Mouse (Mus musculus) CH12F3 (cell line): ENCODE results near the gene Ncoa4.
"Not testable (repeated sequence)": the region's sequence is repeated elsewhere in the genome, so short reads cannot be mapped to it uniquely, and the experiment has no call there.

ENCODE experiments used
- in situ Hi-C: fragments of 300-500 bp; cut with MboI; formaldehyde crosslinking; loops from 2 replicates; pipeline ENCODE4 v1.14.3; 2020; ENCODE audit warnings: low sequenced_read_pairs

The Ncoa4 gene

GRCm38 (mm10) chr14:32192437-32192836 lies 32.8 kb downstream of the Ncoa4 start:
- in situ Hi-C loops, result no loop called here

DNA sequence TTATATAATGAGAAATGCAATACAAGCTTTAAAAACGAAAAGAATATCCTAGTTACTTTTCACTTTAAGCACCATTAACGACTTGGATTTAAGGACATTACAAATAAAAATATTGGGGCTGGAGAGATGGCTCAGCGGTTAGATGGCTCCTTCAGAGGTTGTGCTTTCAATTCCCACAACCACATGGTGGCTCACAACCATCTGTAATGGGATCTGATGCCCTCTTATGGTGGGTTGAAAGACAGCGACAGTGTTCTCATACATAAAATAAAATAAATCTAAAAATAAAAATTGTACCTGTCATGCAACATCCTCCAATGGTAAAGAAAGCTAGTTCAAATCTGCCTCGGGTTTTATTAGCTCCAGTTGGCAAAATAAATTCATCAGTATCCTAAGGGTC lies 33.9 kb downstream of the Ncoa4 start:
- in situ Hi-C loops, result not testable (repeated sequence)

GRCm38 (mm10) chr14:32201354-32201753 lies 41.7 kb downstream of the Ncoa4 start:
- in situ Hi-C loops, result no loop called here

DNA sequence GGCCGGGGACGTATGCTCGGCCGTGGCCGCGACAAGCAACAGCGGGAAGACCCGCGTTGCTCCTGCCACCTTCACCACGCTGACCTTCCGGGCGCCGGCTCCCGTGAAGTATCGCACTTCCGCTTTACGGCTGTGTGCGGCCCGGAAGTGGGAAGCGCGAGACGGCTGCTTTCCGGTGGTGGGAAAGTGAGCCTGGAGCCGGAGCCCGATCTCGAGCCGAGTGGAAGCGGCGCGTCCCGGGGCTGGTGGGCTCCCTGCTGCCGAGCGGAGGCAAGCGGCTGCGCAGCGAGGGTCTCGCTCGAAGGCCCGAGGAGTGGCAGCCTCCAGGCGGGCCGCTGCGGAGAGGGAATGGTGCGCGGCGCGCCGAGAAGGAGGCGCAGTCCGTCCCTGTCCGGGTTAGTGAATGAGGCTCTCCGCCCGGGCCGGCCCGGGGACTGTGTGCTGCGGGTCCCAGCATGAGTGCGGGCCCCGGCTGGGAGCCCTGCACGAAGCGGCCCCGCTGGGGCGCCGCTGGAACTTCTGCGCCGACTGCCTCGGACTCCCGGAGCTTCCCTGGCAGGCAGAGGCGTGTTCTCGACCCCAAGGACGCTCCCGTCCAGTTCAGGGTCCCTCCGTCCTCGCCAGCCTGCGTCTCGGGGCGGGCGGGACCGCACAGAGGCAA lies 42.3 kb downstream of the Ncoa4 start, which contains the start of the genes Timm23 and Parg:
Gene Timm23 (minus strand): TSS at position 108 of the 661 bp plus-strand sequence.
Gene Parg (plus strand): TSS at position 159 of the 661 bp plus-strand sequence.
- in situ Hi-C loops, result no loop called here

- in situ Hi-C loops, result loop anchor here (10.0 kb wide), 1 partner anchor 258 kb away; no protein-coding TSS in a partner anchor
Observed at GRCm38 (mm10) chr14:32226601-32227000, 66.9 kb downstream of the Ncoa4 start.

- in situ Hi-C loops, result loop anchor here (10.0 kb wide), 1 partner anchor 256 kb away; no protein-coding TSS in a partner anchor
Observed at GRCm38 (mm10) chr14:32228996-32229395, 69.3 kb downstream of the Ncoa4 start.
